Mouse (Mus musculus) testis, adult 2 months (tissue): Measurements from ENCODE around the gene Tcf20.

Experiments
- CTCF ChIP-seq: fragments of 200-500 bp; IDR thresholded peaks from 2 replicates; pipeline ENCODE4 v1.5.1; 2012; ENCODE audit warnings: low read depth, mild to moderate bottlenecking, inconsistent platforms, low read length, moderate library complexity; ENCODE audit not compliant: control insufficient read depth, insufficient read depth, insufficient replicate concordance
- POLR2A ChIP-seq: fragments of 200-500 bp; IDR thresholded peaks from 2 replicates; pipeline ENCODE4 v1.6.1; 2012; ENCODE audit warnings: low read depth, mild to moderate bottlenecking, inconsistent platforms, low read length, moderate library complexity; ENCODE audit not compliant: control insufficient read depth

DNA sequence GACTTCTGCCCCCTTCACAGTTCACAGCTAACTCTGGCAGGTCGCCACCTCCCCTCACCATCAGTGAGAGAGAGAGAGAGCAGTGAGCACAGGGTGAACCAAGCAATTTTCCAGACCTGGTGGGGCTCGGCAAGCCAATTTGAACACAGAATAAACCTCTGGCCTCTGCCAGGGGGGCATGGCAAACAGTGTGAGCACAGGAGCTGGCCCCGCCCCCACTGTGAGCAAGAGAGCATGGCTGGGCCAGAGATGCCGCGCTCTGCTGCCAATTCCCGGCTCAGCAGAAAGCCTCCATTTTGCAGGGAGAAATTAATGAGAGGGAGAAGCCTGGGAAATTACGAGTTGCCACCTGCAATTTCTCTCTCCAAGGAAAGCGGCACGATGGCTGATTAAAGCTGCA, 58.1 kb downstream of the Tcf20 start:
- no peak for TF ChIP-seq CTCF
- TF ChIP-seq POLR2A, result no peak
